Mouse (Mus musculus) thymus, adult 2 months (tissue): Measurements from ENCODE around the gene Pramel4. TPM values are rescaled to one million over a fixed set of nuclear protein-coding genes. Genes with fewer than 3 reads are reported as not detected.
"Not testable (repeated sequence)": the region's sequence is repeated elsewhere in the genome, so short reads cannot be mapped to it uniquely, and the experiment has no call there.

ENCODE experiments used
- DNase-seq: peaks from one replicate; pipeline ENCODE4 v3.0.0; 2021
- H3K27ac ChIP-seq: fragments of 200-500 bp; 2 replicates; pipeline ENCODE4 v1.5.1; 2012; ENCODE audit warnings: low read length, control low read depth; ENCODE audit not compliant: control insufficient read depth, insufficient read depth
- H3K27me3 ChIP-seq: fragments of 200-500 bp; 2 replicates; pipeline ENCODE4 v1.6.1; 2012; ENCODE audit warnings: mild to moderate bottlenecking, low read length, moderate library complexity, mixed read lengths; ENCODE audit not compliant: control insufficient read depth, insufficient read depth
- H3K36me3 ChIP-seq: fragments of 200-500 bp; 2 replicates; pipeline ENCODE4 v1.6.1; 2012; ENCODE audit warnings: mild to moderate bottlenecking, low read length, moderate library complexity; ENCODE audit not compliant: control insufficient read depth, insufficient read depth
- H3K4me1 ChIP-seq: fragments of 200-500 bp; replicated peaks from 2 replicates; pipeline ENCODE4 v1.6.1; 2012; ENCODE audit warnings: low read length; ENCODE audit not compliant: control insufficient read depth, insufficient read depth
- H3K4me3 ChIP-seq: fragments of 200-500 bp; 2 replicates; pipeline ENCODE4 v1.5.1; 2012; ENCODE audit warnings: mild to moderate bottlenecking, low read length, control low read depth, moderate library complexity; ENCODE audit not compliant: control insufficient read depth, insufficient read depth
- WGBS: fragments of 180-500 bp; shearing (Covaris S2); methylation state at CpG from one replicate; pipeline ENCODE4 v1.1.7; 2018; 5-methylcytosine and 5-hydroxymethylcytosine counted together
- polyA plus RNA-seq: library from polyadenylated mRNA; depleted of rRNA; stranded (reverse); fragments of >200 nt; gene quantifications from 2 replicates; pipeline ENCODE4 v1.2.3, GENCODE M21; 2012; rRNA removed

Pramel4 gene
- not detected in 2 replicates for polyA plus RNA-seq

- H3K27me3 ChIP-seq, H3K4me3 ChIP-seq, H3K36me3 ChIP-seq, H3K4me1 ChIP-seq, DNase-seq, H3K27ac ChIP-seq: not testable (repeated sequence)
- WGBS: 92% methylated on average over 3 of the region's 3 CpGs
Measured at GRCm38 (mm10) chr4:144058826-144059225, at the start of gene Pramel4. Gene Pramel4, plus strand, starts transcription at chr4:144059126.

- not testable (repeated sequence) for H3K27ac ChIP-seq, H3K27me3 ChIP-seq
- WGBS: 75% methylated on average over 1 of the region's 2 CpGs
Measured at GRCm38 (mm10) chr4:144106174-144106573, 47.2 kb downstream of the Pramel4 start, which contains the start of gene Gm13102. Gene Gm13102, plus strand, starts transcription at chr4:144106474.

More at GRCm38 (mm10) chr4:144106174-144106573, 47.2 kb downstream of the Pramel4 start, which contains the start of gene Gm13102:
- not testable (repeated sequence) for H3K4me1 ChIP-seq, DNase-seq, H3K36me3 ChIP-seq, H3K4me3 ChIP-seq

Other genes with a start within 250 kb of the Pramel4 start
- not detected in 2 replicates for gene Gm13084, start 243.0 kb upstream of the Pramel4 start, polyA plus RNA-seq
- gene Gm13103, start 212.6 kb upstream of the Pramel4 start, polyA plus RNA-seq: not detected in 2 replicates
- not detected in 2 replicates for gene Pramef6, start 158.7 kb upstream of the Pramel4 start, polyA plus RNA-seq
- gene Pramef25, start 108.1 kb upstream of the Pramel4 start, polyA plus RNA-seq: not detected in 2 replicates
- gene Gm13101, start 92.2 kb upstream of the Pramel4 start, polyA plus RNA-seq: not detected in 2 replicates
- gene Pramef17, start 64.8 kb upstream of the Pramel4 start, polyA plus RNA-seq: not detected in 2 replicates
- not detected in 2 replicates for gene Gm13102, start 47.3 kb downstream of the Pramel4 start, polyA plus RNA-seq
- not detected in 2 replicates for gene Oog3, start 103.5 kb downstream of the Pramel4 start, polyA plus RNA-seq
- gene Oog2, start 131.6 kb downstream of the Pramel4 start, polyA plus RNA-seq: not detected in 2 replicates
- not detected in 2 replicates for gene C87977, start 154.2 kb downstream of the Pramel4 start, polyA plus RNA-seq
- not detected in 2 replicates for gene Pramel5, start 221.4 kb downstream of the Pramel4 start, polyA plus RNA-seq